Mouse (Mus musculus) right cerebral cortex, postnatal 36 days (tissue): Measurements from ENCODE around the gene Tmem52b.

Experiments used
- DNase-seq, 2 experiments: peaks; one replicate each; pipeline ENCODE4 v3.0.0; 2022; ENCODE audit warnings: low spot score in 2 of 2, mixed read lengths in 1 of 2

The Tmem52b gene

GRCm38 (mm10) chr6:129530261-129530660 is 17.9 kb downstream of the Tmem52b start:
- DNase-seq = no peak

GRCm38 (mm10) chr6:129532556-129532941 is 20.2 kb downstream of the Tmem52b start:
- peak in 1 of 2 experiments; percentile 49 for DNase-seq

GRCm38 (mm10) chr6:129532942-129533860 is 20.8 kb downstream of the Tmem52b start, which contains the start of gene Gabarapl1:
Gene Gabarapl1 (plus strand): TSS chr6:129533160.
- DNase-seq = peak; percentile 78 to 84

GRCm38 (mm10) chr6:129534057-129534456 is 21.7 kb downstream of the Tmem52b start:
- DNase-seq = no peak

- no peak for DNase-seq
These were observed 22.4 kb downstream of the Tmem52b start for GRCm38 (mm10) chr6:129534627-129535190.

GRCm38 (mm10) chr6:129535723-129536122 is 23.4 kb downstream of the Tmem52b start:
- DNase-seq = no peak

- DNase-seq = no peak
These were observed 26.2 kb downstream of the Tmem52b start for GRCm38 (mm10) chr6:129538555-129538954.

GRCm38 (mm10) chr6:129541931-129542330 is 29.6 kb downstream of the Tmem52b start:
- DNase-seq = no peak

- no peak for DNase-seq
These were observed 30.2 kb downstream of the Tmem52b start for GRCm38 (mm10) chr6:129542540-129542939.

GRCm38 (mm10) chr6:129543709-129544606 is 31.6 kb downstream of the Tmem52b start:
- peak; percentile 61 to 69 for DNase-seq

GRCm38 (mm10) chr6:129547277-129547676 is 34.9 kb downstream of the Tmem52b start:
- no peak for DNase-seq

- DNase-seq = no peak
These were observed 35.7 kb downstream of the Tmem52b start for GRCm38 (mm10) chr6:129548009-129548408.

- DNase-seq = no peak
These were observed 45.1 kb downstream of the Tmem52b start for GRCm38 (mm10) chr6:129557298-129558023.

GRCm38 (mm10) chr6:129558946-129559640 is 46.7 kb downstream of the Tmem52b start:
- no peak for DNase-seq

GRCm38 (mm10) chr6:129559641-129560027 is 47.3 kb downstream of the Tmem52b start:
- DNase-seq = no peak

GRCm38 (mm10) chr6:129565257-129565656 is 52.9 kb downstream of the Tmem52b start:
- DNase-seq = no peak
